Mouse (Mus musculus) forebrain, postnatal 0 days (tissue): ENCODE measurements around the gene Pidd1. TPM values are rescaled to one million over a fixed set of nuclear protein-coding genes. Genes with fewer than 3 reads are reported as not detected.
A peak's percentile ranks its signal among the peaks of the same experiment; 100 is the strongest.

Experiments
- ATAC-seq: fragments of 200-750 bp; cut with Nextera tagmentation; 2 replicates; pipeline ENCODE4 v1.8.0; 2017; ENCODE audit warnings: mild to moderate bottlenecking, moderate library complexity
- DNase-seq: peaks from one replicate; pipeline ENCODE4 v3.0.0-alpha.2; 2015
- H3K27ac ChIP-seq: fragments of 300-500 bp; sonication (generic); 2 replicates; pipeline ENCODE4 v1.5.1; 2014; ENCODE audit warnings: low read depth, mild to moderate bottlenecking, antibody characterized with exemption, low read length, moderate library complexity, mixed read lengths
- H3K27me3 ChIP-seq: fragments of 300-500 bp; sonication (generic); 2 replicates; pipeline ENCODE4 v1.6.1; 2014; ENCODE audit warnings: mild to moderate bottlenecking, low read length, mixed read lengths; ENCODE audit not compliant: insufficient read depth
- H3K36me3 ChIP-seq: fragments of 300-500 bp; sonication (generic); 2 replicates; pipeline ENCODE4 v1.6.1; 2014; ENCODE audit warnings: mild to moderate bottlenecking, moderate library complexity; ENCODE audit not compliant: insufficient read depth
- H3K4me1 ChIP-seq: fragments of 300-500 bp; sonication (generic); 2 replicates; pipeline ENCODE4 v1.6.1; 2014; ENCODE audit warnings: antibody characterized with exemption; ENCODE audit not compliant: insufficient read depth
- H3K4me2 ChIP-seq: fragments of 300-500 bp; sonication (generic); 2 replicates; pipeline ENCODE4 v1.6.1; 2014; ENCODE audit warnings: low read depth, mild to moderate bottlenecking, moderate library complexity
- H3K4me3 ChIP-seq: fragments of 300-500 bp; sonication (generic); 2 replicates; pipeline ENCODE4 v1.5.1; 2014; ENCODE audit warnings: low read depth, low read length, mixed read lengths
- H3K9ac ChIP-seq: fragments of 300-500 bp; sonication (generic); 2 replicates; pipeline ENCODE4 v1.6.1; 2014; ENCODE audit warnings: mild to moderate bottlenecking
- H3K9me3 ChIP-seq: fragments of 300-500 bp; sonication (generic); 2 replicates; pipeline ENCODE4 v1.6.1; 2016; ENCODE audit warnings: low read length
- CTCF ChIP-seq: sonication (generic); IDR thresholded peaks from 2 replicates; pipeline ENCODE4 v1.5.1; 2016; ENCODE audit warnings: antibody characterized with exemption, control low read depth, low read depth
- WGBS: fragments of 180-500 bp; shearing (Covaris S2); extraction: QIAGEN DNeasy Blood & Tissue Kit; methylation state at CpG from one replicate; pipeline ENCODE4 v1.1.7; 2014; 5-methylcytosine and 5-hydroxymethylcytosine counted together
- polyA plus RNA-seq: library from polyadenylated mRNA; unstranded; fragments of >200 nt; fragmentation: Nextera tagmentation; extraction: Ambion mirVana; gene quantifications from 2 replicates; pipeline ENCODE4 v1.2.1, GENCODE M21; 2015
- total RNA-seq: library from RNA; depleted of rRNA; stranded (reverse); fragments of >200 nt; gene quantifications from 2 replicates; pipeline ENCODE4 v1.2.3, GENCODE M21; 2014

Gene Pidd1
- total and polyA plus RNA-seq, 2 experiments from 2014 or later: 2.0 to 2.3 TPM

GRCm38 (mm10) chr7:141435856-141436522 is 7.8 kb downstream of the Pidd1 start:
- 81% methylated on average over 9 of the region's 9 CpGs for WGBS
- no peak for TF ChIP-seq CTCF
- DNase-seq (no peak), ATAC-seq (no peak)
- peaks cover 31% of the 10 kb centered on the region for H3K4me1 ChIP-seq
- peak overlapping the region; percentile 53; the same call in 1 of the 2 replicates for H3K4me3 ChIP-seq
- no peaks in the 10 kb centered on the region for H3K27me3 ChIP-seq
- H3K4me2 ChIP-seq: peak overlapping the region; percentile 93
- peaks cover 35% of the 10 kb centered on the region for H3K36me3 ChIP-seq
- H3K9me3 ChIP-seq: no peaks in the 10 kb centered on the region
- H3K9ac ChIP-seq: no peak overlapping the region
- H3K27ac ChIP-seq: peak overlapping the region; percentile 86; the same call in 1 of the 2 replicates

DNA sequence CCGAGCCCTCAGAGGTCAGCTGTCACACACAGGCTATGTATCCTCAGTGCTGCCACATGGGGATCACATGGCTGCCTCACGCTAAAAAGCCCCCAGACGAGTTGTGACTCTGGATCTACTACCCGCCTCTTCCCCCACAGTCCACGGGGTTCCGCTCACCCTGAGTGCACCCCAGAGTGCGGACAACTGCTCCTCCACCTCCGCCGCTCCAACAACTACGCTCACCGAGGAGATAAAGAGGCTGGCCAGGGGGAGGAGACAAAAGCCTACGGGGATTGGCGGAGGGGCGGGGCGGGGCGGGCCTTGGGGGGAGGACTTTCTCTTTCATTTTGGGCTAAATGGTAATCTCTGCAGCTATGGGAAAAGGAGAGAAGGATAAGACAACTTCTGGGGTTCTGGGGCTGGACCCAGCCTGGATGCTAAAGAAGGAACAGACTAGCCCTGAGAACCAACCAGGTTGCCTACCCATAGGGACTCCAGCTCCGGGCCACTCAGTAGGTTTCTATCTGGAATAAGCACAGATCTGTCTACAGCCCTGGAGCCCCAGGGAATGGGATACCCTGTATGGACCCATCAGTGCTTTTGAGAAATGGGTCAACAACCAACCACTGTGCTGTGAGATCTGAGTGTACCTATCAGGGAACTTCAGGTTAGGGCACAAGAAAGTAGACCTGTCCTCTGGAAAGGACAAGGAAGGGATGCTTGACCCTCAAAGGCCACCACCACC is 8.5 kb downstream of the Pidd1 start:
- DNase-seq (peak; percentile 73), ATAC-seq (peak; percentile 32)
- peaks cover 42% of the 10 kb centered on the region for H3K36me3 ChIP-seq

GRCm38 (mm10) chr7:141434464-141434863 is 9.4 kb downstream of the Pidd1 start:
- WGBS: 8% methylated on average over 8 of the region's 8 CpGs
- Histone ChIP-seq H3K4me2 (peak overlapping the region; percentile 87), H3K4me1 (peaks cover 31% of the 10 kb centered on the region), H3K9ac (peak overlapping the region; percentile 66), H3K27me3 (no peaks in the 10 kb centered on the region), H3K4me3 (peak overlapping the region; percentile 53), H3K27ac (peak overlapping the region; percentile 86), H3K36me3 (peaks cover 38% of the 10 kb centered on the region), H3K9me3 (no peaks in the 10 kb centered on the region)
- no peak for TF ChIP-seq CTCF
- DNase-seq: peak; percentile 83
- peak; percentile 19; the same call in 1 of the 2 replicates for ATAC-seq

More for the DNA sequence above, 8.5 kb downstream of the Pidd1 start:
- Histone ChIP-seq H3K9me3 (no peaks in the 10 kb centered on the region), H3K4me2 (peak overlapping the region; percentile 87), H3K4me1 (peaks cover 31% of the 10 kb centered on the region), H3K4me3 (peak overlapping the region; percentile 53), H3K27me3 (no peaks in the 10 kb centered on the region), H3K9ac (peak overlapping the region; percentile 66), H3K27ac (peak overlapping the region; percentile 86)
- TF ChIP-seq CTCF: no peak
- 3% methylated on average over 17 of the region's 17 CpGs for WGBS

GRCm38 (mm10) chr7:141433517-141434400 is 10.1 kb downstream of the Pidd1 start:
- TF ChIP-seq CTCF: no peak
- WGBS: 74% methylated on average over 15 of the region's 15 CpGs
- H3K36me3 ChIP-seq: peaks cover 38% of the 10 kb centered on the region

GRCm38 (mm10) chr7:141432741-141433516 is 10.9 kb downstream of the Pidd1 start:
- Histone ChIP-seq H3K4me3 (no peak overlapping the region), H3K4me1 (peaks cover 35% of the 10 kb centered on the region), H3K4me2 (0 out of 2 replicates have a peak overlapping the region, but pooled peaks have one; percentile 87), H3K27ac (no peak overlapping the region), H3K9me3 (no peaks in the 10 kb centered on the region), H3K36me3 (peaks cover 38% of the 10 kb centered on the region), H3K9ac (0 out of 2 replicates have a peak overlapping the region, but pooled peaks have one; percentile 66), H3K27me3 (no peaks in the 10 kb centered on the region)
- TF ChIP-seq CTCF: no peak
- ATAC-seq (no peak), DNase-seq (no peak)
- WGBS: 73% methylated on average over 6 of the region's 6 CpGs

More at GRCm38 (mm10) chr7:141433517-141434400, 10.1 kb downstream of the Pidd1 start:
- Histone ChIP-seq H3K9ac (peak overlapping the region; percentile 66), H3K4me1 (peaks cover 35% of the 10 kb centered on the region), H3K27ac (peak overlapping the region; percentile 86), H3K4me3 (peak overlapping the region; percentile 53), H3K9me3 (no peaks in the 10 kb centered on the region), H3K4me2 (peak overlapping the region; percentile 87), H3K27me3 (no peaks in the 10 kb centered on the region)
- no peak for ATAC-seq
- no peak for DNase-seq

DNA sequence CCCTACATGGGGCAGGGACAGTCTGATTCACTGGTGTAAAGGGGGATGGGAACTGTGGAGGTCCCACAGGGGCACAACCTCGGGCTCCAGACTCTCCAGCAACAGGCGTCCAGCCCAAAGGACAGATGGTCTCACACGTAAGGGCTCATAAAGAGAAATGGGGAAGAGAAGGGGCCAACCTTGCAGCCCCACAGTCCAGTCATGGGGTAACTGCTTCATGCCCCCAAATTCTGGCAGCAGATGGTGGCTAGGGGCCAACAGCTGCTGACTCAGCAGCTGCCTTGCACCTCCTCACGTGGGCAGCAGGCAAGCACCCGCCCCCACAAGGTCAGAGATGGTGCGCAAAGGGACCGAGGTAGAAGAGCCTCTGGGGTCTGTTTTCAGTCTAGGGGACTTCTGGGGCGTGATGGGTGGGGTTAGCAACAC is 11.6 kb downstream of the Pidd1 start:
- Histone ChIP-seq H3K4me2 (no peak overlapping the region), H3K4me1 (peaks cover 31% of the 10 kb centered on the region), H3K9ac (no peak overlapping the region), H3K36me3 (peaks cover 38% of the 10 kb centered on the region), H3K27me3 (no peaks in the 10 kb centered on the region), H3K9me3 (no peaks in the 10 kb centered on the region), H3K27ac (no peak overlapping the region), H3K4me3 (no peak overlapping the region)
- 82% methylated on average over 8 of the region's 8 CpGs for WGBS
- TF ChIP-seq CTCF: no peak
- ATAC-seq: no peak
- DNase-seq: no peak
